Mouse (Mus musculus): ENCODE measurements around the gene Zfp768.

The Zfp768 gene

GRCm38 (mm10) chr7:127296786-127297555 is 48.4 kb downstream of the Zfp768 start:
- no peak for DNase-seq

GRCm38 (mm10) chr7:127296098-127296497 is 49.3 kb downstream of the Zfp768 start, which contains the start of gene Itgal:
Gene Itgal (plus strand): TSS chr7:127296260.
- peak; percentile 68 to 77 for DNase-seq
